Mouse (Mus musculus) intestine, embryonic 14.5 days (tissue): ENCODE data around the gene Ftcd. TPM values are rescaled to one million over a fixed set of nuclear protein-coding genes. Genes with fewer than 3 reads are reported as not detected.
A peak's percentile ranks its signal among the peaks of the same experiment; 100 is the strongest.

Experiments used
- ATAC-seq: fragments of 200-750 bp; cut with Nextera tagmentation; replicated peaks from 2 replicates; pipeline ENCODE4 v1.8.0; 2017; ENCODE audit warnings: low read depth, moderate number of reproducible peaks, moderate TSS enrichment, moderate library complexity; ENCODE audit not compliant: low FRiP score, low TSS enrichment
- DNase-seq: peaks from one replicate; pipeline ENCODE4 v3.0.0-alpha.2; 2018; ENCODE audit warnings: low spot score
- H3K27ac ChIP-seq: fragments of 300-500 bp; sonication (generic); 2 replicates; pipeline ENCODE4 v1.5.1; 2014; ENCODE audit warnings: low read depth, mild to moderate bottlenecking, control low read depth
- H3K27me3 ChIP-seq: fragments of 300-500 bp; sonication (generic); replicated peaks from 2 replicates; pipeline ENCODE4 v1.6.1; 2014; ENCODE audit warnings: low read length, control low read depth; ENCODE audit not compliant: control insufficient read depth, insufficient read depth
- H3K36me3 ChIP-seq: fragments of 300-500 bp; sonication (generic); 2 replicates; pipeline ENCODE4 v1.6.1; 2014; ENCODE audit warnings: low read length, control low read depth; ENCODE audit not compliant: control insufficient read depth, insufficient read depth
- H3K4me1 ChIP-seq: fragments of 300-500 bp; sonication (generic); replicated peaks from 2 replicates; pipeline ENCODE4 v1.6.1; 2014; ENCODE audit warnings: low read length, control low read depth, mixed read lengths; ENCODE audit not compliant: control insufficient read depth, insufficient read depth
- H3K4me2 ChIP-seq: fragments of 300-500 bp; sonication (generic); 2 replicates; pipeline ENCODE4 v1.6.1; 2014; ENCODE audit warnings: low read length
- H3K4me3 ChIP-seq: fragments of 300-500 bp; sonication (generic); 2 replicates; pipeline ENCODE4 v1.5.1; 2014; ENCODE audit warnings: low read depth, low read length, control low read depth, mixed read lengths
- H3K9ac ChIP-seq: fragments of 300-500 bp; sonication (generic); 2 replicates; pipeline ENCODE4 v1.6.1; 2014; ENCODE audit warnings: mild to moderate bottlenecking, low read length
- H3K9me3 ChIP-seq: fragments of 300-500 bp; sonication (generic); 2 replicates; pipeline ENCODE4 v1.6.1; 2016; ENCODE audit warnings: low read length, control low read depth; ENCODE audit not compliant: control insufficient read depth
- WGBS: fragments of 180-500 bp; shearing (Covaris S2); extraction: QIAGEN DNeasy Blood & Tissue Kit; methylation state at CpG from one replicate; pipeline ENCODE4 v1.1.7; 2014; 5-methylcytosine and 5-hydroxymethylcytosine counted together
- polyA plus RNA-seq: library from polyadenylated mRNA; unstranded; fragments of >200 nt; fragmentation: Nextera tagmentation; extraction: Ambion mirVana; gene quantifications from 2 replicates; pipeline ENCODE4 v1.2.1, GENCODE M21; 2014

Ftcd gene
- polyA plus RNA-seq, 1 experiment from 2014 or later: 0.11 TPM

DNA sequence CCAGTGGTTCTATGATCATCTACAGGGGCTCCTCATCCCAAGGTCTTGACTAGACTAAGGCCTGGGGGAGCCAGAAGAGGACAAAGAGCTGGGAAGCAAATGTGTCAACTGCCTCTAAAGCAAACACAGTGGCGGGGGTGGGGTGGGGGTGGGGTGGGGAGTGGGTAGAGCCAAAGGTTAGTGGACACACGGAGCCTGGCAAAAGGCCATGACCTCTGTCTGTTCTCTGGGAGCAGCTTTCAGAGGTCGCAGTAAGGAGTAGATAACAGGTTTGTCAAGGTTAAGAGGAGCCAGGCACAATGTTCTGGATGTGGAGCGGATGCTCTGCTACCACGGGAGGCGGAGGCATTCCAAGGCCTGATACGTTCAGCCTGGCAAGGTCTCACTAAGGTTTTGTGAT is 1.5 kb downstream of the Ftcd start:
- Histone ChIP-seq H3K27me3 (no peaks in the 10 kb centered on the region), H3K36me3 (no peaks in the 10 kb centered on the region), H3K27ac (no peak overlapping the region), H3K4me3 (no peak overlapping the region), H3K4me1 (no peaks in the 10 kb centered on the region), H3K9me3 (no peaks in the 10 kb centered on the region), H3K4me2 (no peak overlapping the region), H3K9ac (no peak overlapping the region)
- ATAC-seq (no peak), DNase-seq (no peak)
- 60% methylated on average over 7 of the region's 7 CpGs for WGBS

DNA sequence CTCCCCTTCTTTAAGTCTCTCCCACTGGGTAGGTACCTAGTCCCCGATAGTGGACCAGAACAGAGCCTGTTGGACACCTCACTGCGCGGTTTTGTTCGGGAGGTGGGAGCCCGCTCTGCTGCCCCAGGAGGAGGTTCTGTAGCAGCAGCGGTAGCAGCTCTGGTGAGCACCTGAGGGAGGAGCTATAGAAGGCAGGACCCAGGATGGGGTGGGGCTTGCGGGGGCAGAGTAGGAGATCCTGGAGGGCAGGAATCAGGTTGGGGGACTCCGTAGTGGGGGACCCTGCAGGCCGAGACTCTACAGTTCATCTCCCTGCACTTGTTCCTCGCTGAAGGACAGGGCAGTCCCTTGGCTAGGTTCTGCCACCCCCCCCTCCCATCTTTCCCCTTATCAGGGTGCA is 8.7 kb downstream of the Ftcd start:
- Histone ChIP-seq H3K9ac (no peak overlapping the region), H3K4me3 (no peak overlapping the region)

DNA sequence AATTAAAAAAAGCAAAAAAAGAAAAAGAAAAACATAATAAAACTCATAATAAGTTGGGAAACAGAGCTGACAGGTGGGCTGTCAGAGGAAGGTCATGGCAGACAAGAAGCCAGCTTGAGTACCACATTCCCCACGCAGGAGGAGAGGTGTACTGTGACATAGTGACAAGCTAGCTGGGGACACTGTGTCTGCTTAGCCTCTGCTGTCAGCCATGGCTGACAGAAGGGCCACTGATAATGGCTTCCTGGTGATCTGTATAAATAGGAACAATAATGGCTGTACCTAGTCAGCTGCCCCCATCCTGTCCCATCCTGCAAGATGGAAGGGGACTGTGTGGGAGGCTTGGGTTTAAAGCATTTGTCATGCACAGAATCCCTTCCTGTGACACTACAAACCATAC is 10.7 kb downstream of the Ftcd start:
- Histone ChIP-seq H3K36me3 (no peaks in the 10 kb centered on the region), H3K9me3 (no peaks in the 10 kb centered on the region), H3K4me2 (no peak overlapping the region), H3K27me3 (0 out of 2 replicates have a peak, but pooled peaks cover 4% of the 10 kb centered on the region), H3K4me1 (no peaks in the 10 kb centered on the region), H3K4me3 (no peak overlapping the region), H3K9ac (no peak overlapping the region), H3K27ac (no peak overlapping the region)
- 28% methylated on average over 1 of the region's 1 CpGs for WGBS
- no peak for DNase-seq
- no peak for ATAC-seq

More for the DNA sequence above, 8.7 kb downstream of the Ftcd start:
- 15% methylated on average over 10 of the region's 10 CpGs for WGBS
- Histone ChIP-seq H3K27ac (no peak overlapping the region), H3K9me3 (no peaks in the 10 kb centered on the region), H3K4me2 (peak overlapping the region; percentile 40), H3K27me3 (0 out of 2 replicates have a peak, but pooled peaks cover 4% of the 10 kb centered on the region), H3K4me1 (no peaks in the 10 kb centered on the region), H3K36me3 (no peaks in the 10 kb centered on the region)
- ATAC-seq: peak; percentile 55; the same call in 1 of the 2 replicates
- DNase-seq: no peak

DNA sequence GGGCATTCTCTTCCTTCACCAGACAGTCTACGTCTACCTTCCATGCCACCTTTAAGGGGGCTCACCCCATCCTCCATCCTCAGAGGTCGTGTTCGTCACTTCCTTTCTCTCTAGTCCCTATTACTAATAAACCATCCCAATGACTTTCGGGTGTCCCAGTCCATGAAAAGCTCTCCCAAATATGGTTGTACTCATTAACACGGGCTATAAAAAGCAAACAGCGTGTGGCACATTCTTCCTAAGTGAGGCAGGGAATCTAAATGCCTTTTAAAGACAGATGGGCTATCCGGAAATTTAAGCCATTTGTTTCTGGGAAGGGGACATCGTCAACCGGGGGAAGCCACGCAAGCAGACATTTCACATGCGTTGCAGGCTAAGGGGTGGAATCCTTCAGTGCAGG is 14.7 kb downstream of the Ftcd start:
- Histone ChIP-seq H3K36me3 (no peaks in the 10 kb centered on the region), H3K4me2 (no peak overlapping the region), H3K9ac (no peak overlapping the region), H3K4me3 (no peak overlapping the region), H3K9me3 (no peaks in the 10 kb centered on the region), H3K27me3 (no peaks in the 10 kb centered on the region), H3K27ac (no peak overlapping the region), H3K4me1 (no peaks in the 10 kb centered on the region)
- ATAC-seq: no peak
- WGBS: 77% methylated on average over 11 of the region's 11 CpGs
- DNase-seq: no peak

DNA sequence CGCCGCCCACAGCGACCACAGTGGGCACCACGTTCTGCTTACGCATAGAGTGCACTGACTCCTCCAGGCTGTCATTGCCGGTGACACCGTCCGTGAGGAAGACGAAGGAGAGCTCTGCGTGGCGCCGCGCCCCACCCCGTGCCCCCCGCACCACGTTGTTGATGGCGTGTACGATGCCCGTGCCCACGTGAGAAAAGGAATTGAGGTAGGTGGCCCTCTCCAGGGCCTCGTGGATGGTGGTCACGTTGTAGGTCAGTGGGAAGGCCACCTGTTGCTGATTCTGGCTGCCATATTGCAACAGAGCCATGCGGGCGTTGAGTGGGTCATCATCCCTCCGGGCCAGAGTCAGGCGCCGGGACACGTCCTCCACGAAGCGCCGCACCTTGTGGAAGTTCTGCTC is 20.9 kb downstream of the Ftcd start:
- no peak overlapping the region for H3K27ac ChIP-seq
- 88% methylated on average over 31 of the region's 31 CpGs for WGBS
- H3K4me1 ChIP-seq: no peaks in the 10 kb centered on the region
- no peak overlapping the region for H3K4me2 ChIP-seq
- H3K27me3 ChIP-seq: no peaks in the 10 kb centered on the region
- DNase-seq: no peak
- no peak overlapping the region for H3K4me3 ChIP-seq
- H3K9ac ChIP-seq: no peak overlapping the region
- ATAC-seq: no peak
- no peaks in the 10 kb centered on the region for H3K9me3 ChIP-seq
- peaks cover 29% of the 10 kb centered on the region for H3K36me3 ChIP-seq

DNA sequence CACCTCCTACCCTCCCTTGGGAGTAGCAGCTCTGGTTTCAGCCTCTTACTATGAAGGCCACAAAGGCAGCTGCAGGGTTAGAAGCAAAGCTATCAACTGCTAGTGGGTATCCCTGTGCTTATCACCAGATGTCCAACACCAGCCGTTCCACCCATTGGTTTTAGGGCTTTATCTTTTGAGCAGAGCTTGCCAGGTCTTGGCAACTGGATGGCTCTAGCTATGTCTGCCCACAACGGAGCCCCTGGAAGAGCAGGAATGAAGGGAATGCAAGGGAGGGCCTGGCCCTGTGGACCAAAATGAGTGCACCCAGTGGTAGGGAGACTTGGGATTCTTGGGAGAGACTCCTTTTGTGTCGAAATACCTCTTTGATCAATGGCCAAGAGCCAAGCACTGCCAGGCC is 27.2 kb downstream of the Ftcd start:
- Histone ChIP-seq H3K4me2 (no peak overlapping the region), H3K4me1 (no peaks in the 10 kb centered on the region), H3K27ac (no peak overlapping the region), H3K36me3 (peaks cover 90% of the 10 kb centered on the region), H3K9ac (no peak overlapping the region), H3K4me3 (no peak overlapping the region), H3K9me3 (no peaks in the 10 kb centered on the region), H3K27me3 (no peaks in the 10 kb centered on the region)
- WGBS: 82% methylated on average over 3 of the region's 3 CpGs
- no peak for DNase-seq
- no peak for ATAC-seq

DNA sequence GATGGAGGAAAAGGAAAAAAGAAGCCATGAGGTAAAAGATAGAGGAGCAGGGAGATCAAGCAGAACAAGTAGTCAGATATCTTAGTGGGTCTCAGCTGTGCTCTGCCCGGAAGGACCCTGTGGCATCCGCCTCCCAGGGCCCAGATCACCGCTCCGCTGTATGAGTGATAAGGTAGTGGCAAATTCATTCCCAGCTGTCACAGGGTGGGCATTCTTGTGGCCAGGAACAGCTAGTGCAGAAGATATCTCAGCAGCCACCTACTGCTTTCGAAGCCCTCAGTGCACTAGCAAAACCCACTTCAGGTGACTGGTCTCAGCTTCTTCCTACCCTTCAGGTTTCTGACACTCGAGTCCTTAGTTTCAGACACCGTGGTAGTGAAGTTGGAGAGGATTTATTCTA is 37.0 kb downstream of the Ftcd start:
- H3K36me3 ChIP-seq: peaks cover 79% of the 10 kb centered on the region
- 82% methylated on average over 7 of the region's 7 CpGs for WGBS

DNA sequence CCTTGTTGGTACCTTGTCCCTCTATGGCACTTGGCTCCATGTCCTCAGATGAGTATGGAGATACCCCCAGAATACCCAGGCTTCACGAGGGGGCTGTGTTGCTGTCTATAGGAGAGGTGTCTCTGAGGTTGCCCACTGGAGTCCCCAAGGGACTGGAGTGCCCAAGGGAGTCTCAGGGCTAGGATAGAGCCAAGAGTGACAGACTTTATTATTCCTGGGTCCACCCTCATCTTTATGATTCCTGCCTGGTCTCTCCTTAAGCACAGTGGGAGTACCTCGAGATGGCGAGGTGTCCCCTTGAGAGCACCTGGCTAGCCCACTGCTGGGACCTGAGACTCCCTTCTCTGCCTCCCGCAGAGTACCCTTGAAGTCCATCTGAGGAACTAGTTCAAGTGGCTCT is 47.0 kb downstream of the Ftcd start:
- Histone ChIP-seq H3K27ac (peak overlapping the region; percentile 85; the same call in 1 of the 2 replicates), H3K9ac (peak overlapping the region; percentile 67), H3K27me3 (no peaks in the 10 kb centered on the region), H3K4me2 (peak overlapping the region; percentile 80), H3K9me3 (no peaks in the 10 kb centered on the region), H3K4me3 (peak overlapping the region; percentile 61), H3K4me1 (peaks cover 18% of the 10 kb centered on the region), H3K36me3 (0 out of 2 replicates have a peak, but pooled peaks cover 6% of the 10 kb centered on the region)
- WGBS: 64% methylated on average over 4 of the region's 4 CpGs
- ATAC-seq: no peak
- DNase-seq: no peak

More for the DNA sequence above, 37.0 kb downstream of the Ftcd start:
- no peak overlapping the region for H3K9ac ChIP-seq
- ATAC-seq (no peak), DNase-seq (no peak)
- H3K4me1 ChIP-seq: no peaks in the 10 kb centered on the region
- H3K4me3 ChIP-seq: no peak overlapping the region
- no peak overlapping the region for H3K4me2 ChIP-seq
- no peaks in the 10 kb centered on the region for H3K9me3 ChIP-seq
- no peak overlapping the region for H3K27ac ChIP-seq
- H3K27me3 ChIP-seq: no peaks in the 10 kb centered on the region

DNA sequence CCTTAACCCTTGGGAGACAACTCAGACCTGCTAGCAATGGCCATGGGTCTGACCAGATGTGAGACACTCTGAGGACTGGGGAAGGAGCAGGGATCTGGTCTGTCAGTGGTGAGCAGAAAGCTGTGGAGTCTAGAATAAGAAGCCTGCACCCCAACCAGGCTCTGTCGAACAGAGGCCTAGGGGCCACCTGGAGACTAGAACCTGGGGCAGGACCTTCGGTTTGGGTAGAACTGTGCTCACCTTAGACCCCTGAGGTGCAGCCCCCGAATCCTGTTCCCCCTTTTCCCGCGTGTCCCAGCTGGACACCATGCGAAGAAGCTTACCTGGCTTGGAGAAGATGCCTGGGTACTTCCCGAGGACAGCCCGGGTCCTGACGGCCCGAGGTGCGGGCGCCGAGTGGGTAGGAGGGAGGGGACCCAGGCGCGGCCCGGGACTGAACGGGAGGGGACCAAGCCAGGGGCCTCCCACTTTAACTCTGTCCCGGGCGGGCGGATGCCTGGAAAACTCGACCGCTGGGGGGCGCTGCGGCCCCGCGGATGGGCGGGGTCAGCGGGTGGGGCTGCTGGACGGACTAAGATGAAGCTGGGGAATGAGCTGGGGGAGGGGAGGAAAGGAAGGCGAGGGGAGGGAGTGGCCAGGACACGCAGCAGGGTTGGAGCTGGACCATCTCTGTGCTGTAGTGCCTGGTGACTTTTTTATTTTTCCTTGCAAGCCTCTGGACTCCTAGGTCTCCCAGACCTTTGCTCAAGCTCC is 47.7 kb downstream of the Ftcd start, which contains the start of gene Col6a2:
Col6a2 (minus strand) TSS at position 703 of the 753 bp plus-strand sequence.
- no peaks in the 10 kb centered on the region for H3K27me3 ChIP-seq
- H3K4me1 ChIP-seq: peaks cover 18% of the 10 kb centered on the region
- peak; percentile 98 for DNase-seq
- ATAC-seq: peak; percentile 96
- peak within 1 kb of the TSS; percentile 80 for H3K4me2 ChIP-seq
- no peaks in the 10 kb centered on the region for H3K9me3 ChIP-seq
- H3K36me3 ChIP-seq: 0 out of 2 replicates have a peak, but pooled peaks cover 5% of the 10 kb centered on the region
- peak within 1 kb of the TSS; percentile 67 for H3K9ac ChIP-seq
- peak within 1 kb of the TSS; percentile 85 for H3K27ac ChIP-seq
- 3% methylated on average over 29 of the region's 31 CpGs for WGBS
- peak within 1 kb of the TSS; percentile 61 for H3K4me3 ChIP-seq
